Mouse (Mus musculus) cerebellum, postnatal 36 days (tissue): ENCODE data around the gene Afg1l.

Experiments used
- DNase-seq, 2 experiments: peaks; one replicate each; pipeline ENCODE4 v3.0.0; 2021 to 2022; ENCODE audit warnings: mixed read lengths in 2 of 2

Afg1l gene

GRCm38 (mm10) chr10:42264195-42264594 is 214.2 kb downstream of the Afg1l start:
- peak in 1 of 2 experiments; percentile 25 for DNase-seq

GRCm38 (mm10) chr10:42263701-42264100 is 214.7 kb downstream of the Afg1l start:
- DNase-seq, result peak in 1 of 2 experiments; percentile 7
